Mouse (Mus musculus) spleen, adult 2 months (tissue): ENCODE results near the gene Klk4. TPM values are rescaled to one million over a fixed set of nuclear protein-coding genes. Genes with fewer than 3 reads are reported as not detected.

ENCODE experiments used
- DNase-seq, 2 experiments: peaks; one replicate each; pipeline versions ENCODE4 v3.0.0 to v3.0.0-alpha.2; 2012 to 2021; ENCODE audit warnings: low spot score in 2 of 2, low read depth in 1 of 2
- H3K27ac ChIP-seq: fragments of 200-500 bp; 2 replicates; pipeline ENCODE4 v1.5.1; 2012; ENCODE audit warnings: low read length, inconsistent platforms; ENCODE audit not compliant: insufficient read depth
- H3K27me3 ChIP-seq: fragments of 200-500 bp; 2 replicates; pipeline ENCODE4 v1.6.1; 2012; ENCODE audit warnings: mild to moderate bottlenecking, moderate library complexity, low read length, inconsistent platforms; ENCODE audit not compliant: control insufficient read depth, insufficient read depth
- H3K36me3 ChIP-seq: fragments of 200-500 bp; 2 replicates; pipeline ENCODE4 v1.6.1; 2012; ENCODE audit warnings: mild to moderate bottlenecking, low read length, inconsistent platforms; ENCODE audit not compliant: control insufficient read depth, insufficient read depth
- H3K4me1 ChIP-seq: fragments of 200-500 bp; 2 replicates; pipeline ENCODE4 v1.6.1; 2011; ENCODE audit warnings: inconsistent platforms; ENCODE audit not compliant: control insufficient read depth, insufficient read depth, insufficient read length
- H3K4me3 ChIP-seq: fragments of 200-500 bp; 2 replicates; pipeline ENCODE4 v1.5.1; 2011; ENCODE audit warnings: mild to moderate bottlenecking, inconsistent platforms; ENCODE audit not compliant: insufficient read depth, insufficient read length; ENCODE audit errors: extremely low read depth
- CTCF ChIP-seq: fragments of 200-500 bp; IDR thresholded peaks from 2 replicates; pipeline ENCODE4 v1.5.1; 2011; ENCODE audit warnings: mild to moderate bottlenecking, inconsistent platforms; ENCODE audit not compliant: insufficient read depth, insufficient read length, insufficient replicate concordance; ENCODE audit errors: extremely low read depth
- POLR2A ChIP-seq: fragments of 200-500 bp; IDR thresholded peaks from 2 replicates; pipeline ENCODE4 v1.6.1; 2011; ENCODE audit warnings: low read depth, low read length, inconsistent platforms
- WGBS: fragments of 180-500 bp; shearing (Covaris S2); methylation state at CpG from one replicate; pipeline ENCODE4 v1.1.7; 2018; 5-methylcytosine and 5-hydroxymethylcytosine counted together
- polyA plus RNA-seq: library from polyadenylated mRNA; depleted of rRNA; stranded (reverse); fragments of >200 nt; gene quantifications from 2 replicates; pipeline ENCODE4 v1.2.3, GENCODE M21; 2012

The Klk4 gene
- polyA plus RNA-seq, 1 experiment, result not detected

GRCm38 (mm10) chr7:43918426-43918825 is 37.5 kb downstream of the Klk4 start:
- H3K4me1 ChIP-seq, result no peaks in the 10 kb centered on the region
- no peak overlapping the region for H3K4me3 ChIP-seq
- WGBS, result 87% methylated on average over 13 of the region's 13 CpGs
- no peak for TF ChIP-seq POLR2A
- TF ChIP-seq CTCF, result no peak
- H3K27me3 ChIP-seq, result no peaks in the 10 kb centered on the region
- no peak for DNase-seq
- no peak overlapping the region for H3K27ac ChIP-seq
- no peaks in the 10 kb centered on the region for H3K36me3 ChIP-seq

- no peak overlapping the region for H3K4me3 ChIP-seq
- H3K27me3 ChIP-seq, result no peaks in the 10 kb centered on the region
- 79% methylated on average over 8 of the region's 8 CpGs for WGBS
- no peaks in the 10 kb centered on the region for H3K36me3 ChIP-seq
- H3K27ac ChIP-seq, result no peak overlapping the region
- no peak for DNase-seq
- H3K4me1 ChIP-seq, result no peaks in the 10 kb centered on the region
- TF ChIP-seq POLR2A, result no peak
- TF ChIP-seq CTCF, result no peak
Observed at GRCm38 (mm10) chr7:43918871-43919270, 37.9 kb downstream of the Klk4 start.

GRCm38 (mm10) chr7:43919559-43920451 is 38.8 kb downstream of the Klk4 start:
- H3K27me3 ChIP-seq, result no peaks in the 10 kb centered on the region
- H3K4me3 ChIP-seq, result no peak overlapping the region
- H3K27ac ChIP-seq, result no peak overlapping the region
- TF ChIP-seq CTCF, result peak; percentile 81; the same call in 1 of the 2 replicates
- TF ChIP-seq POLR2A, result no peak
- peak in 1 of 2 experiments; percentile 30 for DNase-seq
- no peaks in the 10 kb centered on the region for H3K4me1 ChIP-seq
- no peaks in the 10 kb centered on the region for H3K36me3 ChIP-seq
- 24% methylated on average over 14 of the region's 14 CpGs for WGBS

GRCm38 (mm10) chr7:43920582-43920981 is 39.6 kb downstream of the Klk4 start:
- Histone ChIP-seq H3K27ac (no peak overlapping the region), H3K27me3 (no peaks in the 10 kb centered on the region), H3K36me3 (no peaks in the 10 kb centered on the region), H3K4me3 (no peak overlapping the region), H3K4me1 (no peaks in the 10 kb centered on the region)
- 15% methylated on average over 3 of the region's 3 CpGs for WGBS
- TF ChIP-seq POLR2A (no peak), CTCF (no peak)
- DNase-seq, result no peak

GRCm38 (mm10) chr7:43921087-43921486 is 40.1 kb downstream of the Klk4 start:
- DNase-seq, result no peak
- Histone ChIP-seq H3K27me3 (no peaks in the 10 kb centered on the region), H3K36me3 (no peaks in the 10 kb centered on the region), H3K4me1 (no peaks in the 10 kb centered on the region), H3K4me3 (no peak overlapping the region), H3K27ac (no peak overlapping the region)
- WGBS, result 40% methylated on average over 6 of the region's 6 CpGs
- TF ChIP-seq POLR2A, result no peak
- no peak for TF ChIP-seq CTCF

GRCm38 (mm10) chr7:43921941-43922340 is 41.0 kb downstream of the Klk4 start:
- Histone ChIP-seq H3K4me3 (no peak overlapping the region), H3K4me1 (no peaks in the 10 kb centered on the region), H3K27me3 (no peaks in the 10 kb centered on the region), H3K36me3 (no peaks in the 10 kb centered on the region), H3K27ac (no peak overlapping the region)
- no peak for DNase-seq
- no peak for TF ChIP-seq CTCF
- TF ChIP-seq POLR2A, result no peak
- 80% methylated on average over 2 of the region's 2 CpGs for WGBS

GRCm38 (mm10) chr7:43925985-43926384 is 45.0 kb downstream of the Klk4 start:
- Histone ChIP-seq H3K36me3 (no peaks in the 10 kb centered on the region), H3K27ac (no peak overlapping the region), H3K4me3 (no peak overlapping the region), H3K27me3 (no peaks in the 10 kb centered on the region), H3K4me1 (no peaks in the 10 kb centered on the region)
- DNase-seq, result no peak
- 70% methylated on average over 5 of the region's 5 CpGs for WGBS
- TF ChIP-seq CTCF, result no peak
